Mouse (Mus musculus) hindbrain, postnatal 0 days (tissue): ENCODE results near the gene Slc7a4. TPM values are rescaled to one million over a fixed set of nuclear protein-coding genes. Genes with fewer than 3 reads are reported as not detected.
"Not testable (repeated sequence)": the region's sequence is repeated elsewhere in the genome, so short reads cannot be mapped to it uniquely, and the experiment has no call there.

Experiments
- ATAC-seq: fragments of 200-750 bp; cut with Nextera tagmentation; 2 replicates; pipeline ENCODE4 v1.8.0; 2017; ENCODE audit warnings: mild to moderate bottlenecking, moderate TSS enrichment, moderate library complexity
- DNase-seq: peaks from one replicate; pipeline ENCODE4 v3.0.0-alpha.2; 2015; ENCODE audit warnings: low spot score
- H3K27ac ChIP-seq: fragments of 300-500 bp; sonication (generic); 2 replicates; pipeline ENCODE4 v1.5.1; 2014; ENCODE audit warnings: mild to moderate bottlenecking
- H3K27me3 ChIP-seq: fragments of 300-500 bp; sonication (generic); 2 replicates; pipeline ENCODE4 v1.6.1; 2014; ENCODE audit warnings: low read length, mixed read lengths; ENCODE audit not compliant: insufficient read depth
- H3K36me3 ChIP-seq: fragments of 300-500 bp; sonication (generic); 2 replicates; pipeline ENCODE4 v1.6.1; 2014; ENCODE audit warnings: low read length, mixed read lengths; ENCODE audit not compliant: insufficient read depth
- H3K4me1 ChIP-seq: fragments of 300-500 bp; sonication (generic); 2 replicates; pipeline ENCODE4 v1.6.1; 2014; ENCODE audit warnings: antibody characterized with exemption, low read length, mixed read lengths; ENCODE audit not compliant: insufficient read depth
- H3K4me2 ChIP-seq: fragments of 300-500 bp; sonication (generic); 2 replicates; pipeline ENCODE4 v1.6.1; 2014; ENCODE audit warnings: low read depth, mild to moderate bottlenecking, low read length, moderate library complexity, mixed read lengths
- H3K4me3 ChIP-seq: fragments of 300-500 bp; sonication (generic); 2 replicates; pipeline ENCODE4 v1.5.1; 2014; ENCODE audit warnings: low read length
- H3K9ac ChIP-seq: fragments of 300-500 bp; sonication (generic); replicated peaks from 2 replicates; pipeline ENCODE4 v1.6.1; 2014; ENCODE audit warnings: mild to moderate bottlenecking, low read length, moderate library complexity, mixed read lengths
- H3K9me3 ChIP-seq: fragments of 300-500 bp; sonication (generic); 2 replicates; pipeline ENCODE4 v1.6.1; 2016; ENCODE audit warnings: low read length, mixed read lengths
- CTCF ChIP-seq: IDR thresholded peaks from 2 replicates; pipeline ENCODE4 v1.5.1; 2016; ENCODE audit warnings: antibody characterized with exemption, control low read depth, low read depth
- WGBS: fragments of 180-500 bp; shearing (Covaris S2); extraction: QIAGEN DNeasy Blood & Tissue Kit; methylation state at CpG from one replicate; pipeline ENCODE4 v1.1.7; 2014; 5-methylcytosine and 5-hydroxymethylcytosine counted together
- polyA plus RNA-seq: library from polyadenylated mRNA; unstranded; fragments of >200 nt; fragmentation: Nextera tagmentation; extraction: Ambion mirVana; gene quantifications from 2 replicates; pipeline ENCODE4 v1.2.1, GENCODE M21; 2015
- total RNA-seq: library from RNA; depleted of rRNA; stranded (reverse); fragments of >200 nt; gene quantifications from 2 replicates; pipeline ENCODE4 v1.2.3, GENCODE M21; 2014

The Slc7a4 gene
- total and polyA plus RNA-seq, 2 experiments from 2014 or later: 42.8 to 74.6 TPM

- Histone ChIP-seq H3K4me2 (no peak overlapping the region), H3K9ac (no peak overlapping the region), H3K27ac (no peak overlapping the region), H3K36me3 (no peaks in the 10 kb centered on the region), H3K9me3 (no peaks in the 10 kb centered on the region), H3K4me3 (no peak overlapping the region), H3K27me3 (no peaks in the 10 kb centered on the region), H3K4me1 (peaks cover 15% of the 10 kb centered on the region; the same call in 1 of the 2 replicates)
- DNase-seq (no peak), ATAC-seq (no peak)
- 63% methylated on average over 4 of the region's 4 CpGs for WGBS
- no peak for TF ChIP-seq CTCF
Observed at GRCm38 (mm10) chr16:17556907-17557306, 26.1 kb downstream of the Slc7a4 start.

GRCm38 (mm10) chr16:17556180-17556579 lies 26.8 kb downstream of the Slc7a4 start:
- no peak overlapping the region for H3K4me2 ChIP-seq
- peaks cover 8% of the 10 kb centered on the region; the same call in 1 of the 2 replicates for H3K4me1 ChIP-seq
- no peak for DNase-seq
- H3K9me3 ChIP-seq: no peaks in the 10 kb centered on the region
- no peaks in the 10 kb centered on the region for H3K27me3 ChIP-seq
- ATAC-seq: no peak
- H3K27ac ChIP-seq: no peak overlapping the region
- no peak overlapping the region for H3K4me3 ChIP-seq
- 84% methylated on average over 4 of the region's 4 CpGs for WGBS
- TF ChIP-seq CTCF: no peak
- no peak overlapping the region for H3K9ac ChIP-seq
- H3K36me3 ChIP-seq: no peaks in the 10 kb centered on the region

GRCm38 (mm10) chr16:17554702-17555101 lies 28.3 kb downstream of the Slc7a4 start:
- H3K4me1 ChIP-seq, H3K27me3 ChIP-seq, H3K4me2 ChIP-seq, H3K4me3 ChIP-seq, H3K9ac ChIP-seq, H3K9me3 ChIP-seq, H3K36me3 ChIP-seq, DNase-seq, ATAC-seq: not testable (repeated sequence)
- peak overlapping the region; percentile 65; the same call in 1 of the 2 replicates for H3K27ac ChIP-seq
- 24% methylated on average over 4 of the region's 4 CpGs for WGBS

GRCm38 (mm10) chr16:17553910-17554685 lies 28.9 kb downstream of the Slc7a4 start:
- Histone ChIP-seq H3K9me3 (no peaks in the 10 kb centered on the region), H3K36me3 (no peaks in the 10 kb centered on the region), H3K4me1 (0 out of 2 replicates have a peak, but pooled peaks cover 8% of the 10 kb centered on the region), H3K4me3 (peak overlapping the region; percentile 13), H3K4me2 (peak overlapping the region; percentile 46), H3K27ac (peak overlapping the region; percentile 65), H3K9ac (no peak overlapping the region), H3K27me3 (no peaks in the 10 kb centered on the region)
- peak; percentile 69 for DNase-seq
- no peak for TF ChIP-seq CTCF
- ATAC-seq: peak; percentile 91
- WGBS: 4% methylated on average over 18 of the region's 18 CpGs

- 85% methylated on average over 7 of the region's 7 CpGs for WGBS
- H3K27ac ChIP-seq: no peak overlapping the region
- no peak overlapping the region for H3K4me3 ChIP-seq
- H3K4me1 ChIP-seq: no peaks in the 10 kb centered on the region
- ATAC-seq: no peak
- H3K9ac ChIP-seq: no peak overlapping the region
- H3K9me3 ChIP-seq: no peaks in the 10 kb centered on the region
- DNase-seq: no peak
- no peak overlapping the region for H3K4me2 ChIP-seq
- no peaks in the 10 kb centered on the region for H3K27me3 ChIP-seq
- TF ChIP-seq CTCF: no peak
- no peaks in the 10 kb centered on the region for H3K36me3 ChIP-seq
Observed at GRCm38 (mm10) chr16:17552837-17553236, 30.2 kb downstream of the Slc7a4 start.

- Histone ChIP-seq H3K4me3 (no peak overlapping the region), H3K4me2 (no peak overlapping the region), H3K9ac (no peak overlapping the region), H3K9me3 (no peaks in the 10 kb centered on the region), H3K27ac (no peak overlapping the region), H3K4me1 (no peaks in the 10 kb centered on the region), H3K36me3 (no peaks in the 10 kb centered on the region), H3K27me3 (no peaks in the 10 kb centered on the region; the same call in 1 of the 2 replicates)
- ATAC-seq (no peak), DNase-seq (no peak)
- no peak for TF ChIP-seq CTCF
- WGBS: 88% methylated on average over 2 of the region's 2 CpGs
Observed at GRCm38 (mm10) chr16:17542632-17543031, 40.4 kb downstream of the Slc7a4 start.

GRCm38 (mm10) chr16:17536584-17536983 lies 46.4 kb downstream of the Slc7a4 start:
- DNase-seq (no peak), ATAC-seq (no peak)
- H3K9ac ChIP-seq: no peak overlapping the region
- no peak overlapping the region for H3K4me3 ChIP-seq
- no peak overlapping the region for H3K4me2 ChIP-seq
- no peak overlapping the region for H3K27ac ChIP-seq
- no peaks in the 10 kb centered on the region for H3K9me3 ChIP-seq
- 95% methylated on average over 3 of the region's 3 CpGs for WGBS
- TF ChIP-seq CTCF: no peak
- no peaks in the 10 kb centered on the region for H3K36me3 ChIP-seq
- no peaks in the 10 kb centered on the region for H3K27me3 ChIP-seq
- peaks cover 6% of the 10 kb centered on the region for H3K4me1 ChIP-seq
